Mouse (Mus musculus): ENCODE data around the gene Tspan32.

Tspan32 gene

GRCm38 (mm10) chr7:143031816-143032215 lies 27.0 kb downstream of the Tspan32 start:
- in situ Hi-C loops (cut with MboI, MseI) = no loop called here

- in situ Hi-C loops (cut with MboI, MseI) = no loop called here
Observed at GRCm38 (mm10) chr7:143033581-143033980, 28.7 kb downstream of the Tspan32 start.

- in situ Hi-C loops (cut with MboI, MseI) = no loop called here
Observed at GRCm38 (mm10) chr7:143034112-143034511, 29.3 kb downstream of the Tspan32 start.

- in situ Hi-C loops (cut with MboI, MseI) = no loop called here
Observed at GRCm38 (mm10) chr7:143034519-143035450, 29.9 kb downstream of the Tspan32 start.

- in situ Hi-C loops (cut with MboI, MseI) = no loop called here
Observed at GRCm38 (mm10) chr7:143036787-143037186, 31.9 kb downstream of the Tspan32 start.

- in situ Hi-C loops (cut with MboI, MseI) = no loop called here
Observed at GRCm38 (mm10) chr7:143037306-143037705, 32.5 kb downstream of the Tspan32 start.

DNA sequence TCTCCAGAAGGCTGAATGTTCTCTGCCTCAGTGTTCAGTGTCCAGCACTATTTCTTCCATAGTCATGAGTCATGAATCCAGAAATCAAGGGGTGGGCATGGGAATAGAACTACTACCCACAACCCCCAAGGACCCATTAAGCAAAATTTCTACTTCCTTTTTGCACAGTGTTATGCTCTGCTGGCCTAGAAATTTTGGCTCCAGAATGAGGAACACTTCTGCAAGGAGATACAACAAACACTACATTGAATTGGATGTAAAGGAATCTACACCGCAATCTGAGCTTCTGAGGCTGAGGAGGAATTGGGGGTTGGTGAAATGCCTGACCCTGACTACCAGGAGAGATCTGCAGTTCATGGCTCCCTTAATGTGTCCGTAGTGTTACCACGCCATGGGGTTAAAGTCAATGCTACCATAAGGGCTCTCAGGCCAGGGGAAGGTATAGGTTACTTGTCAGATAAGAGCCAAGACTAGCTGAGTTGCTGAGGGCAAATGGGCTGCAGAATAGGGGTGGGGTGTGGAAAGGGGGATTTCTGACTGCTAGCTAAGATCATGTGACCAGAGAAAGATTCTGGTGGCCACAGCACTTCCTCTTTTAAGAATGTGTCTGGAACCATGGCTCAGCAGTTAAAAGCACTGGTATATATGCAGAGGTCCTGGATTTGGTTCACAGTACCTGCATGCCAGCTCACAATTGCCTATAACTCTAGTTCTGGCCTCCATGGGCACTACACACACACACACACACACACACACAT lies 33.5 kb downstream of the Tspan32 start:
- in situ Hi-C loops (cut with MboI, MseI) = no loop called here

DNA sequence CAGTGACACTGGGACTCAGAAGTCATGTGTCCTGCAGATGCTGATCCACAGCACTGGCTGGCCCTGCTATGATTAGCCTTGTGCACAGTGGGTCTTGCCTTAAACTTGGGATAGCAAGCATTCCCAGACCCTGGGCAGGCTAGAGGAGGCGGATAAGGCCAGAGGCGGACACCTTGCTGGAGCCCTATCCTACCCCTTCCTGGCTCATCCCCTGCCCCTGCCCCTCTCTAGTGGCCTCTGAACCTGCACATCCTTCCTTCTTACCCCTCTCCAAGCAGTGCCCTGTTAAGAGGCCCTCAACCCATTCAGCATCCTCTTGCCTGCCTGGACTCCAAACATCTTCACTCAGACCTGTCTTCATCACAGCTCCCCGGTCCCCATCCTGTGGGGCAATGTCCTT lies 35.7 kb downstream of the Tspan32 start:
- in situ Hi-C loops (cut with MboI, MseI) = no loop called here

GRCm38 (mm10) chr7:143041138-143041822 lies 36.4 kb downstream of the Tspan32 start:
- in situ Hi-C loops (cut with MboI, MseI) = no loop called here

- in situ Hi-C loops (cut with MboI, MseI) = no loop called here
Observed at GRCm38 (mm10) chr7:143042089-143042488, 37.2 kb downstream of the Tspan32 start.

DNA sequence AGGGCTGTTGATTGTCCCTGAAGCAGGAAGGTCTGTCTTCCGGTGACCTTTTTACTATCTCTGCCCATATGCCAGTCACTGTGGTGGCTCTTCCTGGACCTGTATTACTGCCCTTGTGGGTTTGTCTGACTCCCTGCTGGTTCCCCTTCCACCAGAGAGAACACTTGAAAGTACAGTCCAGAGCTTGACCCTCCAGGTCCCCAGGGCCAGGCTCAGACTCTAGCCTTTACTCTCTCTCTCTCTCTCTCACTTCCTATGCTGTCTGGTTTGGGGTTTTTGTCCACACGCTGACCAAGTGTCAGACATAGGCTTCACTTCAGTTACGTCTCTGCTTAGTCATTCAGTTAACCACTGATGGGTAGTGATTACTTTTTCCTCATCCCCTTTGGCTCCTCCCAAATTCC lies 38.1 kb downstream of the Tspan32 start:
- in situ Hi-C loops (cut with MboI, MseI) = no loop called here

- in situ Hi-C loops (cut with MboI, MseI) = no loop called here
Observed at GRCm38 (mm10) chr7:143044049-143044825, 39.4 kb downstream of the Tspan32 start.

DNA sequence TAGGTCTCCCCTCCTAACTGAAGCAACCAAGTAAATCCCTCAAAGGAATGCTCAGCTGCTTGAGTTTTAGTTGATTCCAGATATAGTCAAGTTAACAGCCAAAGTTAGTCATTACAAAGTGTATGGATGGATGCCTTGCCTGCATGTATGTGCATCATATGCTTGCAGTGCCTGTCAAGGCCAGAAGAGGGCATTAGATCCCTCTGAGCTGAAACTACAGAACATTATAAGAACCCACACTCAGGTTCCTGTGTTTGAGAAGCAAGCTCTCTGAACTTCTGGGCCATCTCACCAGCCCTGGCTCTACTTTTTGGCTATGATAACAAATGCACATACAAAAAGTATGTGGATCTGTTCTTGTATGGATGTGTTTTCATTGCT lies 40.0 kb downstream of the Tspan32 start:
- in situ Hi-C loops (cut with MboI, MseI) = no loop called here

DNA sequence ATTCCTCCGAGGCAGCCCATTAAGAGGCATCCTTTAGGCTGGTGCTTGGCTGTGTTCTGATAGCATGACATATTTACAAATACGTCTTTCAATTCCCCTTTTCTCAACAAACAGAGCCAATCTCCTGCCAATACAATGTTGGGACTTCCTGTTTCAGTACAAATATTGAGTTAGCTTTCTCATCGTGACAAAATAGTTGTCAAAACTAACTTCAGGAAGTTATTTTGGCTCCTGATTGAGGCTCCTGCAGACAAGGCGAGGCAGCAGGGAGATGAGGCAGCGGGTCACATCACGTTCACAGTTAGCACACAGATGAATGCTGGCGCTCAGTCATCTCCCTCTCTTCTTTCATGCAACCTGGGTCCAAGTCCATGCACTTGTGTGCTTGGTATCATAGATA lies 41.5 kb downstream of the Tspan32 start:
- in situ Hi-C loops (cut with MboI, MseI) = no loop called here

DNA sequence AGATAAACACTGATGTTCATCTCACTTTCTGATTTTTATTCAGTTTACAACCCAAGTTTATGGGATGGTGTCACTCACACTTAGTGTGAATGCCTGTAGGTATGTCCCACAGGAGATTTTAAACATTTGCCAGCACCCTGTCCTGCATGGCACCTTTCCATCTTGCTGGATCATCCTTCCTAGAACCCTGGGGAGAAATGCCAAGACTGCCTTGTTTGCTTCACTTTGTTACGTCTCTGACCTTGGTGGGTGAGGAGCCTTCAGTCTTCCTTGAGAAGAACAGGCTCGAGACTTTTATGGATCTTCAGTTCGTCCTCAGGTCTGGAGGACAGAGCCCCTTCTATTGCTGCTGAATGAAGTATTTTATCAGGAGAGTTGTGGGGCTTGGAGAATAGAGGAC lies 44.5 kb downstream of the Tspan32 start:
- in situ Hi-C loops (cut with MboI, MseI) = no loop called here

DNA sequence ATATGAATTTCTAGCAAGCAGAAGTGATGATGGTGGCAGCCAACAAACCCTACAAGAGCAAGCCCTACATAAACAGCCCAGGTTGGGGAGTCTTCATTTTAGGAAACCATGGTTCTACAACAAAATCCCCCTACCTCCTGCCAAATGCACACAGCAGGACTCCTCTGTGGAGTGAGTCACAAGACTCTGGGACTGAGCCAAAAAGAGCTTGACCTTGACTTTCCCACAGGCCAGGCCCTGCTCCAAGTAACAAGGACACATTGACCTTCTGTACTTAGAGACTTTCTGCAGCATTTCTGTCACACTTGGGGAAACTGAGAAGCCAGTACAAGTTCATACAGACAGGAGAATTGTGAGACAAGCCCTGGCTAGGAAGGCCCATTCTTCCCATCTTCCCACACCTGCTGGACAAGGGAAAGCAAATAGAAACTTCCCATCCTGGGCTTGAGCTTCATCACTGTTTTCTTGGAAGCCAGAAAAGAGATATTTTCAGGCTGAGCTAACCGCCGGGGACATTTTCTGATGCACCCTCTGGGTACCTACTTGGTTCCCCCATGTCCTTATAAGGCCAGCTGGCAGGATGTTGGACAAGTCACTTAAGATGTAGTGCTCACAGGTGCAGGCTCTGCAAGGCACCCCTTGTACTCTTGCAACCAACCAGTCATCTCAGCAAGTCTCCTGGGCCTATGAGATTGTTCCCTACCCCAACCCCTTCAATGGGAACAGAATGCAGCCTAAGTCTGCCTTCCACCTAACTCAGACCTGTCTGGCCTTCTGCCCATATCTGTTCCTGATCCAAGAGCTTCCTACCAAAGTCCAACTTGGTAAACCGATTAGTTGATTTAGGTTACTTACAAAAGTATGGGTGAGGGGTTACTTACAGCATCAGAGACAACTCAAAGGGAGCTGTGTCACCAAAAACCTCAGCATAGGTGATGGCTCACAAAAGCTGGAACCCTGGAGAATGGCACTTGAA lies 45.3 kb downstream of the Tspan32 start:
- in situ Hi-C loops (cut with MboI, MseI) = loop anchor here (5.0 kb wide), 1 partner anchor 43 kb away; the partner anchor contains the start of gene Tspan32

- in situ Hi-C loops (cut with MboI, MseI) = loop anchor here (5.0 kb wide), 1 partner anchor 44 kb away; the partner anchor contains the start of gene Tspan32
Observed at GRCm38 (mm10) chr7:143051316-143051715, 46.5 kb downstream of the Tspan32 start.

GRCm38 (mm10) chr7:143052626-143053007 lies 47.8 kb downstream of the Tspan32 start, which contains the start of gene Cd81:
TSS of gene Cd81 (plus strand) at chr7:143052739.
- in situ Hi-C loops (cut with MboI, MseI) = loop anchor here (5.0 kb wide), 1 partner anchor 45 kb away; the partner anchor contains the start of gene Tspan32

GRCm38 (mm10) chr7:143053008-143053899 lies 48.4 kb downstream of the Tspan32 start:
- in situ Hi-C loops (cut with MboI, MseI) = loop anchor here (5.0 kb wide), 1 partner anchor 46 kb away; the partner anchor contains the start of gene Tspan32

Measured in T-helper 2 cell (primary cell).